Mouse (Mus musculus): ENCODE measurements around the gene Tbx18.

- TF ChIP-seq CHD2 (IDR thresholded peaks at IDR 0.05; ENCODE audit: low read depth, low read length), result no peak
- TF ChIP-seq MAFK (IDR thresholded peaks at IDR 0.05; ENCODE audit: insufficient read depth, low read depth, low read length), result no peak
- TF ChIP-seq HCFC1 (IDR thresholded peaks at IDR 0.05; ENCODE audit: borderline replicate concordance, insufficient read depth, low read length), result no peak
Measured at GRCm38 (mm10) chr9:87728107-87728506, 3.0 kb downstream of the Tbx18 start.
